Mouse (Mus musculus) limb, embryonic 11.5 days (tissue): Measurements from ENCODE around the gene Ptprcap. TPM values are rescaled to one million over a fixed set of nuclear protein-coding genes. Genes with fewer than 3 reads are reported as not detected.

Experiments used
- ATAC-seq: fragments of 200-750 bp; cut with Nextera tagmentation; 2 replicates; pipeline ENCODE4 v1.8.0; 2017; ENCODE audit warnings: low read depth; ENCODE audit not compliant: insufficient number of reproducible peaks, low FRiP score, low TSS enrichment
- DNase-seq: peaks from one replicate; pipeline ENCODE4 v3.0.0-alpha.2; 2015; ENCODE audit warnings: low spot score
- H3K27ac ChIP-seq: fragments of 300-500 bp; sonication (generic); replicated peaks from 2 replicates; pipeline ENCODE4 v1.5.1; 2014; ENCODE audit warnings: low read depth, mild to moderate bottlenecking, low read length
- H3K27me3 ChIP-seq: fragments of 300-500 bp; sonication (generic); 2 replicates; pipeline ENCODE4 v1.6.1; 2014; ENCODE audit warnings: mild to moderate bottlenecking, low read length, mixed read lengths; ENCODE audit not compliant: control insufficient read depth, insufficient read depth
- H3K36me3 ChIP-seq: fragments of 300-500 bp; sonication (generic); 2 replicates; pipeline ENCODE4 v1.6.1; 2014; ENCODE audit warnings: mild to moderate bottlenecking, low read length, moderate library complexity, mixed read lengths; ENCODE audit not compliant: control insufficient read depth, insufficient read depth
- H3K4me1 ChIP-seq: fragments of 300-500 bp; sonication (generic); 2 replicates; pipeline ENCODE4 v1.6.1; 2014; ENCODE audit warnings: low read length, mixed read lengths; ENCODE audit not compliant: control insufficient read depth, insufficient read depth
- H3K4me2 ChIP-seq: fragments of 300-500 bp; sonication (generic); 2 replicates; pipeline ENCODE4 v1.6.1; 2014; ENCODE audit warnings: low read depth, mild to moderate bottlenecking, moderate library complexity; ENCODE audit not compliant: severe bottlenecking
- H3K4me3 ChIP-seq: fragments of 300-500 bp; sonication (generic); 2 replicates; pipeline ENCODE4 v1.5.1; 2014; ENCODE audit warnings: low read depth, low read length
- H3K9ac ChIP-seq: fragments of 300-500 bp; sonication (generic); 2 replicates; pipeline ENCODE4 v1.6.1; 2014; ENCODE audit warnings: mild to moderate bottlenecking, low read length
- H3K9me3 ChIP-seq: fragments of 300-500 bp; sonication (generic); 2 replicates; pipeline ENCODE4 v1.6.1; 2016; ENCODE audit warnings: low read length; ENCODE audit not compliant: control insufficient read depth
- WGBS: fragments of 180-500 bp; shearing (Covaris S2); extraction: QIAGEN DNeasy Blood & Tissue Kit; methylation state at CpG from one replicate; pipeline ENCODE4 v1.1.7; 2014; 5-methylcytosine and 5-hydroxymethylcytosine counted together
- polyA plus RNA-seq: library from polyadenylated mRNA; unstranded; fragments of >200 nt; fragmentation: Nextera tagmentation; extraction: Ambion mirVana; gene quantifications from 2 replicates; pipeline ENCODE4 v1.2.1, GENCODE M21; 2014

Gene Ptprcap
- polyA plus RNA-seq, 1 experiment from 2014 or later = 1.5 TPM

- H3K27ac ChIP-seq = no peak overlapping the region
- no peaks in the 10 kb centered on the region; the same call in 1 of the 2 replicates for H3K36me3 ChIP-seq
- no peaks in the 10 kb centered on the region for H3K27me3 ChIP-seq
- no peak overlapping the region for H3K4me3 ChIP-seq
- H3K4me1 ChIP-seq = peaks cover 15% of the 10 kb centered on the region
- no peaks in the 10 kb centered on the region for H3K9me3 ChIP-seq
- DNase-seq (no peak), ATAC-seq (no peak)
- H3K9ac ChIP-seq = no peak overlapping the region
- no peak overlapping the region for H3K4me2 ChIP-seq
- WGBS = 42% methylated on average over 11 of the region's 11 CpGs
Observed at GRCm38 (mm10) chr19:4172925-4173324, 19.5 kb downstream of the Ptprcap start.

GRCm38 (mm10) chr19:4175368-4175947 is 22.1 kb downstream of the Ptprcap start, which contains the start of gene Carns1:
TSS of gene Carns1 (minus strand) at chr19:4175479.
- DNase-seq = no peak

GRCm38 (mm10) chr19:4180411-4180810 is 27.0 kb downstream of the Ptprcap start:
- WGBS = 90% methylated on average over 7 of the region's 7 CpGs
- H3K9me3 ChIP-seq = no peaks in the 10 kb centered on the region

More at GRCm38 (mm10) chr19:4175368-4175947, 22.1 kb downstream of the Ptprcap start, which contains the start of gene Carns1:
- Histone ChIP-seq H3K36me3 (no peaks in the 10 kb centered on the region; the same call in 1 of the 2 replicates), H3K27me3 (no peaks in the 10 kb centered on the region), H3K9me3 (no peaks in the 10 kb centered on the region), H3K4me3 (no peak within 1 kb of the TSS), H3K4me1 (peaks cover 10% of the 10 kb centered on the region), H3K27ac (no peak within 1 kb of the TSS), H3K9ac (no peak within 1 kb of the TSS), H3K4me2 (peak within 1 kb of the TSS; percentile 38; the same call in 1 of the 2 replicates)
- 4% methylated on average over 11 of the region's 11 CpGs for WGBS
- no peak for ATAC-seq

GRCm38 (mm10) chr19:4181892-4182291 is 28.5 kb downstream of the Ptprcap start:
- Histone ChIP-seq H3K27me3 (no peaks in the 10 kb centered on the region), H3K4me1 (peaks cover 6% of the 10 kb centered on the region; the same call in 1 of the 2 replicates), H3K27ac (no peak overlapping the region), H3K4me3 (no peak overlapping the region), H3K9me3 (no peaks in the 10 kb centered on the region), H3K9ac (no peak overlapping the region), H3K4me2 (no peak overlapping the region), H3K36me3 (no peaks in the 10 kb centered on the region)
- WGBS = 51% methylated on average over 3 of the region's 3 CpGs
- no peak for ATAC-seq
- no peak for DNase-seq

More at GRCm38 (mm10) chr19:4180411-4180810, 27.0 kb downstream of the Ptprcap start:
- H3K4me3 ChIP-seq = no peak overlapping the region
- peaks cover 8% of the 10 kb centered on the region; the same call in 1 of the 2 replicates for H3K4me1 ChIP-seq
- H3K4me2 ChIP-seq = no peak overlapping the region
- H3K27me3 ChIP-seq = no peaks in the 10 kb centered on the region
- no peak overlapping the region for H3K9ac ChIP-seq
- DNase-seq = no peak
- no peaks in the 10 kb centered on the region for H3K36me3 ChIP-seq
- ATAC-seq = no peak
- H3K27ac ChIP-seq = no peak overlapping the region

- no peaks in the 10 kb centered on the region for H3K27me3 ChIP-seq
- H3K4me3 ChIP-seq = no peak overlapping the region
- H3K4me2 ChIP-seq = no peak overlapping the region
- H3K4me1 ChIP-seq = peaks cover 6% of the 10 kb centered on the region; the same call in 1 of the 2 replicates
- ATAC-seq = no peak
- no peaks in the 10 kb centered on the region for H3K9me3 ChIP-seq
- no peak for DNase-seq
- H3K9ac ChIP-seq = no peak overlapping the region
- H3K36me3 ChIP-seq = no peaks in the 10 kb centered on the region
- WGBS = 83% methylated on average over 2 of the region's 2 CpGs
- H3K27ac ChIP-seq = no peak overlapping the region
Observed at GRCm38 (mm10) chr19:4183689-4184088, 30.3 kb downstream of the Ptprcap start.

GRCm38 (mm10) chr19:4184976-4185975 is 31.9 kb downstream of the Ptprcap start:
- H3K9me3 ChIP-seq = no peaks in the 10 kb centered on the region
- no peak overlapping the region for H3K4me2 ChIP-seq
- no peaks in the 10 kb centered on the region for H3K36me3 ChIP-seq
- peaks cover 6% of the 10 kb centered on the region; the same call in 1 of the 2 replicates for H3K4me1 ChIP-seq
- DNase-seq (no peak), ATAC-seq (no peak)
- WGBS = 61% methylated on average over 15 of the region's 15 CpGs
- no peak overlapping the region for H3K4me3 ChIP-seq
- H3K9ac ChIP-seq = no peak overlapping the region
- H3K27me3 ChIP-seq = no peaks in the 10 kb centered on the region
- no peak overlapping the region for H3K27ac ChIP-seq

- ATAC-seq (no peak), DNase-seq (no peak)
- Histone ChIP-seq H3K4me1 (peaks cover 8% of the 10 kb centered on the region; the same call in 1 of the 2 replicates), H3K27ac (no peak overlapping the region), H3K36me3 (no peaks in the 10 kb centered on the region), H3K9ac (no peak overlapping the region), H3K27me3 (no peaks in the 10 kb centered on the region), H3K4me3 (no peak overlapping the region), H3K9me3 (no peaks in the 10 kb centered on the region), H3K4me2 (no peak overlapping the region)
- WGBS = 60% methylated on average over 3 of the region's 3 CpGs
Observed at GRCm38 (mm10) chr19:4187303-4187702, 33.9 kb downstream of the Ptprcap start.

- H3K27me3 ChIP-seq = no peaks in the 10 kb centered on the region
- H3K4me1 ChIP-seq = peaks cover 20% of the 10 kb centered on the region
- no peak overlapping the region for H3K4me2 ChIP-seq
- no peak overlapping the region for H3K27ac ChIP-seq
- DNase-seq = no peak
- H3K9me3 ChIP-seq = no peaks in the 10 kb centered on the region
- ATAC-seq = no peak
- peaks cover 6% of the 10 kb centered on the region; the same call in 1 of the 2 replicates for H3K36me3 ChIP-seq
- no peak overlapping the region for H3K9ac ChIP-seq
- 89% methylated on average over 12 of the region's 12 CpGs for WGBS
- no peak overlapping the region for H3K4me3 ChIP-seq
Observed at GRCm38 (mm10) chr19:4189051-4189620, 35.7 kb downstream of the Ptprcap start.
